Mouse (Mus musculus): ENCODE measurements around the gene Inpp5d.

The Inpp5d gene

DNA sequence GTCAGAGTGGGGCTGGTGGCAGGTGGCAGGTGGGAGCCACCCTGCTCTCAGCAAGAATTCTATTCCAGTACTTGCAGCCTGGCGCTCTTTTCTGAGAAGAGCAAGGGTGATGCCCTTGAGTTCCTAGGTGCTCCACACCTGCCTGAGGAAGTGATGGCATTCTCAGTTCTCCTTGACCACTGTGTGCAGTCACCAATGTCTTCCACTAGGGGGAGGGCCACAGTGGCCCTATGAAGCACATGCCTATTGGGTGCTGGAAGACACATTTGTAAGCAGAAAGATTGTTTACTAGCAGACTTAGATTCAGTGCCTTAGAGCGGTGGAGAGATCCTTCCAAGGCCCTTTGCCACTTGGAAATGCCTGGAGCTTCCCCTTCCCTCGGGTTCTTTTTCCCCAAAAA, 146.1 kb downstream of the Inpp5d start:
- no peak for DNase-seq (ENCODE audit: extremely low read depth, insufficient read length, low spot score)

DNA sequence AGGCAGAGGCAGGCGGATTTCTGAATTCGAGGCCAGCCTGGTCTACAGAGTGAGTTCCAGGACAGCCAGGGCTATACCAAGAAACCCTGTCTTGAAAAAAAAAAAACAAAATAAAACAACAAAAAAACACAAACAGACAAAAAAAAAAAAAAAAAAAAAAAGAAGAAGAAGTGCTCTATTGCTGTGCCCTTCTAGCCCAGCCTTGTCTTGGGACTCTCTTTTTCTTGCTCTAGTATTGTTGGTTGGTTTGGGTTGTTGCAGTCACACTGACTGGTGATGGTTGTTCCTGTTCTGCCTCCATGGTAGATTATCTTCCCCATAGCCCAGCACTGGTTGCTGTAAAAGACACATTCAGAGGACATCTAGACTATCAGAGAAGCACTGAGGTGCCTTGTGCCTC, 149.2 kb downstream of the Inpp5d start:
- no peak for DNase-seq (ENCODE audit: extremely low read depth, insufficient read length, low spot score)
